Mouse (Mus musculus): ENCODE data around the gene Rtl8a. TPM values are rescaled to one million over a fixed set of nuclear protein-coding genes. Genes with fewer than 3 reads are reported as not detected.
A peak's percentile ranks its signal among the peaks of the same experiment; 100 is the strongest.
"Not testable (repeated sequence)": the region's sequence is repeated elsewhere in the genome, so short reads cannot be mapped to it uniquely, and the experiment has no call there.

Gene Rtl8a
- total RNA-seq (2021), result 100 to 1,000 TPM; 259 to 384 TPM
- long read RNA-seq, experiment 1, transcript Rtl8a-201 (1 exons, 1,195 nt), result major isoform, 106 of 106 reads
- long read RNA-seq, experiment 1, partial matches to known transcripts, result 0 of 106 reads
- long read RNA-seq, experiment 1, other reads (novel, unspliced or antisense), result 0 of 106 reads
- long read RNA-seq, experiment 2, transcript Rtl8a-201 (1 exons, 1,195 nt), result major isoform, 119 of 119 reads
- long read RNA-seq, experiment 2, partial matches to known transcripts, result 0 of 119 reads
- long read RNA-seq, experiment 2, other reads (novel, unspliced or antisense), result 0 of 119 reads

- H3K4me3 ChIP-seq, result peak within 1 kb of the TSS; percentile 15
- H3K27ac ChIP-seq, result peak within 1 kb of the TSS; percentile 41; the same call in 1 of the 2 replicates
- intact Hi-C loops (cut with DNase I), result not testable (repeated sequence)
- DNase-seq (ENCODE audit: extremely low spot score in 1 of 2, low spot score in 2 of 2), result peak; percentile 61 to 72
These were observed at the start of gene Rtl8a for GRCm38 (mm10) chrX:53642980-53643961. Gene Rtl8a, minus strand, starts transcription at chrX:53643682.

GRCm38 (mm10) chrX:53693141-53693540 lies 49.7 kb upstream of the Rtl8a start:
- H3K27ac ChIP-seq, result no peak overlapping the region
- TF ChIP-seq CTCF (IDR thresholded peaks at IDR 0.05), result no peak
- no peak for DNase-seq (ENCODE audit: extremely low spot score in 1 of 2, low spot score in 2 of 2)
- no peak overlapping the region for H3K4me3 ChIP-seq
- intact Hi-C loops (cut with DNase I), result no loop called here

GRCm38 (mm10) chrX:53692065-53692464 lies 48.6 kb upstream of the Rtl8a start:
- Histone ChIP-seq H3K4me3 (no peak overlapping the region), H3K27ac (no peak overlapping the region)
- DNase-seq (ENCODE audit: extremely low spot score in 1 of 2, low spot score in 2 of 2), result no peak
- intact Hi-C loops (cut with DNase I), result no loop called here
- no peak for TF ChIP-seq CTCF (IDR thresholded peaks at IDR 0.05)

- H3K27ac ChIP-seq; H3K4me3 ChIP-seq; DNase-seq (ENCODE audit: extremely low spot score in 1 of 2, low spot score in 2 of 2); intact Hi-C loops (cut with DNase I): not testable (repeated sequence)
These were observed 41.2 kb upstream of the Rtl8a start for GRCm38 (mm10) chrX:53684676-53685075.

DNA sequence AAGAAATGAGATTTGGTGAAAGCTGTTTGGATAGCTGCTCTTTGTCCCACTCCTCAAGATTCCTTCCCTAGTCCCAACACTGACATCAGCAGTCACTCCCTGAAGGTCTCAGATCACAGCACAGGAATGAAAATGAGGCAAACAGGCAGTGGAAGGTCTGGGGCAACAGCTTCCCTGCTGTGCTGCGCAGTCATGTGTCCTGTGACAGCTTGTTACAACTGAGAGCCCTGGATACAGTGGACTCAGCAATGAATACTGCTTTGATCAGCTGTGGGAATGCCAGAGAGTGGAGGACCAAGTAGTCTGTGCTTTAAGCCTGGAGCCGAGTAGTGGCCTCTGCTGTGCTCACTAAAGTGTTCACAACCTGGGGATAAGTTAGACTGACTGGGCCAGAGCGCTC lies 39.2 kb upstream of the Rtl8a start:
- intact Hi-C loops (cut with DNase I); H3K4me3 ChIP-seq; DNase-seq (ENCODE audit: extremely low spot score in 1 of 2, low spot score in 2 of 2): not testable (repeated sequence)

DNA sequence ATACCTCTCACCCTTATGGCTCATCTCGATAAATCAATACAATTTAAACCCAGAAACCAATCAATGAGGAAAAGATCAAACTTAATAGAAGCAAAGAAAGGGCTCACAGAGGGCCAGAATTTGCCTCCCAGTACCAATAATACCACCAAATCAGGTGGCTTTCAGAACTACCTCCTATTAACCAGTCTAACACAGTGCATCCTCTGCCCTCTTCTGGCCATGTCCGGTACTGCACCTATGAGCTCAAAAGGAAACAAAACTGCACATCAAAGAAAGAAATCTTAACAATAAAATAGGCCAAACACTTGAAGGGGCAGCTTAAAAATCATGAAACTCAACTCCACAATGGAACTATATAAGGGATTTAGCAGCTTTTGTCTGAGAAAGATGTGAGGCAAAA lies 33.5 kb upstream of the Rtl8a start:
- peak; percentile 52 for TF ChIP-seq CTCF (IDR thresholded peaks at IDR 0.05)
- H3K4me3 ChIP-seq; intact Hi-C loops (cut with DNase I); H3K27ac ChIP-seq: not testable (repeated sequence)
- DNase-seq (ENCODE audit: extremely low spot score in 1 of 2, low spot score in 2 of 2), result peak; percentile 55 to 63

More for the DNA sequence above, 39.2 kb upstream of the Rtl8a start:
- H3K27ac ChIP-seq, result not testable (repeated sequence)

DNA sequence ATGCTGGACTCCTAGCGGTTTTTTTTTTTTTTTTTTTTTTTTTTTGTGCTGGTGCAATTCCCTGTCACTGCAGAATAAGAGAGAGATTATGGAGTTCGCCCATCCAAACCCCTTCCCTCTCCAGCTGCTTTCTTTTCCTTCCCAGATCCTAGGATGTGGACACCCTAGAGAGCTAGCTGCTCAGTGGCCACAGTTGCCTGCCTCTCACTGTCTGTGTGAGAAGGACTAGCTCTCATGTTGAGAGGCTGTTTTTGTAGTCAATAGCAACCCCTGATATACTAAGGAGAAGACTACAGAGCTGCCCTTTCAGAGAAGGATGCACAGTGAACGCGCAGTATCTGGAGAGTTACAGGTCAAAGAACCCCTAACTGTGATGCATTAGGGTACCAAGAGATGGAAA lies 27.2 kb upstream of the Rtl8a start:
- intact Hi-C loops (cut with DNase I), result loop anchor here (5.0 kb wide), 1 partner anchor 63 kb away; the partner anchor contains the start of genes Gm14597 and Rtl8c
- H3K27ac ChIP-seq, result peak overlapping the region; percentile 53
- DNase-seq (ENCODE audit: extremely low spot score in 1 of 2, low spot score in 2 of 2), result not testable (repeated sequence)
- peak overlapping the region; percentile 27; the same call in 1 of the 2 replicates for H3K4me3 ChIP-seq

- Histone ChIP-seq H3K27ac (peak within 1 kb of the TSS; percentile 53), H3K4me3 (peak within 1 kb of the TSS; percentile 27; the same call in 1 of the 2 replicates)
- intact Hi-C loops (cut with DNase I), result loop anchor here (5.0 kb wide), 1 partner anchor 63 kb away; the partner anchor contains the start of genes Gm14597 and Rtl8c
- peak; percentile 77 to 81 for DNase-seq (ENCODE audit: extremely low spot score in 1 of 2, low spot score in 2 of 2)
- no peak for TF ChIP-seq CTCF (IDR thresholded peaks at IDR 0.05)
These were observed 26.8 kb upstream of the Rtl8a start, which contains the start of gene Rtl8b for GRCm38 (mm10) chrX:53670294-53670693. Gene Rtl8b, minus strand, starts transcription at chrX:53670408.

DNA sequence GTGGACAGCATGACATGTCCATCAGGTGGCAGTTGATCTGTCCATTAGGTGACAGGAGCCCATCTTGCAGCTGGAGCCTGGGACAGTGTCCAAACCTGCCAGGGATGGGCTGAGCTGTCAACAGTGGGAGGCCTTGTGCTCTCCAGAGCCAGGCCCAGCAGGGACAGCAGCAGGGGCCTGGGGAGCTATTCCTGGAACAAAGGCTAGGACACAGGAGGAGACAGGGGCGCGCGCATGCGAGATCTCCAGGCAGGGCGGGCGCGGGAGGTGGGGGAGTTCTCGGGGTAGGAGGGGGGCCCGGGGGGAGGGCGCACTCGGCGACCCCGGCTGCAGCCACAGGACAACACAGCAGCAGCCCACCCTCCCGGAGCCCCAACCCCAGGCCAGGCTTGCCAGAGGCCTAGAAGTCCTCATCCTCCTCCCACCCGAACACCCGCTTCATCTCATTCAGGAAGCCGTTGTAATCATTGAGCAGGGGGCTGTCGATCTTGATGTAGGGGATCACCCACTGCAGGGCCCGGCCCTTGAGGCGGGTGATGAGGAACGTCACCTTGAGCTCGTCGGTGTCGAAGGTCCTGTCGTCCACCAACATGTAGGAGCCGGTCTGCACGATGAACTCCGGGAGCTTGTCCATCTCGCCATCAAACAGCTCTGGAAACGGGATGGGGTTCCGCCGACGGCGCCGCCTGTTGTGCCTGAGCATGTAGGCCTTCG lies 26.2 kb upstream of the Rtl8a start:
- not testable (repeated sequence) for H3K27ac ChIP-seq; H3K4me3 ChIP-seq; DNase-seq (ENCODE audit: extremely low spot score in 1 of 2, low spot score in 2 of 2)
- intact Hi-C loops (cut with DNase I), result loop anchor here (5.0 kb wide), 1 partner anchor 62 kb away; the partner anchor contains the start of genes Gm14597 and Rtl8c

- DNase-seq (ENCODE audit: extremely low spot score in 1 of 2, low spot score in 2 of 2), result not testable (repeated sequence)
These were observed 9.4 kb upstream of the Rtl8a start for GRCm38 (mm10) chrX:53652917-53653316.

DNA sequence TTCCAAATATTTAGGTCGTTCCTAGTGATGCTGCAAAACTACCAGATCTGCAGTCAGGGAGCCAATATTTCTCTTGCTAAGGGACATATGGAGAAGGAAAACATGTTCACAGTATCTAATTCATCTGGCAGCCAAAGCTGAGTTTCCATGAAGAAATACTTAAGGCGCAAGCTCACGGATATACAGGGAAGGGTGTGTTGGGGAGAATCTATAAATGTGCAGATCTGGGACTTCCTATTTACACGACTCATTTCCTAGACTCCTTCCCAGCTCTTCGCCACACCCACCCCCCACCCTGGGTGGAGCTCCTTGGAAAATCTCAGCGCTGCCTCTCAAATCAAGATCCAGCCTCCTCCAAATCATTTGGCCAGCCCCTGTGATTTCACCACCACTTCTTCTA lies 2.4 kb upstream of the Rtl8a start:
- intact Hi-C loops (cut with DNase I), result no loop called here
- no peak overlapping the region for H3K4me3 ChIP-seq
- no peak for TF ChIP-seq CTCF (IDR thresholded peaks at IDR 0.05)
- H3K27ac ChIP-seq, result no peak overlapping the region
- DNase-seq (ENCODE audit: extremely low spot score in 1 of 2, low spot score in 2 of 2), result no peak

More at GRCm38 (mm10) chrX:53652917-53653316, 9.4 kb upstream of the Rtl8a start:
- H3K4me3 ChIP-seq; H3K27ac ChIP-seq; intact Hi-C loops (cut with DNase I): not testable (repeated sequence)

- DNase-seq (ENCODE audit: extremely low spot score in 1 of 2, low spot score in 2 of 2); H3K4me3 ChIP-seq; intact Hi-C loops (cut with DNase I); H3K27ac ChIP-seq: not testable (repeated sequence)
These were observed 890 bp downstream of the Rtl8a start for GRCm38 (mm10) chrX:53642604-53642979.

DNA sequence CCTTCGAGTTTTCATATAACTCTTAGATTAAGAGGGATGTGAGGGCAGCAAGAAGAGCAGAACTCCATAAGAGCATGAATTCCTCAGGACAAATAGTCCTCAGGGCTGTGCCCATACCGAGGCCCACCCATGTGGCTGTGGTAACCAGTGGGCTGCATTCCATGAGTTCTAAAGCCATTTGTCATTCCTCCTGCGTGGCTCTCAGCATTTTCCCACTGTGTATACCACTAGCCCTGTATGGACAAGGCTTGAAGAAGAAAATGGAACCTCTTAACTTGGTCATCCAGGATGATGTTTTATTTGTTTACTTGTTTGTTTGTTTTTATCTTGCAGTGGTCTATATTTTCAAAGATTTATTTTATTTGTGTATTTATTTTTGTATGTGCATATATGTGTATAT lies 5.4 kb downstream of the Rtl8a start:
- intact Hi-C loops (cut with DNase I), result not testable (repeated sequence)

GRCm38 (mm10) chrX:53611395-53611794 lies 32.1 kb downstream of the Rtl8a start:
- intact Hi-C loops (cut with DNase I); DNase-seq (ENCODE audit: extremely low spot score in 1 of 2, low spot score in 2 of 2); H3K27ac ChIP-seq; H3K4me3 ChIP-seq: not testable (repeated sequence)

More for the DNA sequence above, 5.4 kb downstream of the Rtl8a start:
- DNase-seq (ENCODE audit: extremely low spot score in 1 of 2, low spot score in 2 of 2); H3K27ac ChIP-seq; H3K4me3 ChIP-seq: not testable (repeated sequence)

Measured in left cerebral cortex, adult 2 months (tissue).